Mouse (Mus musculus) NIH3T3 (cell line): Measurements from ENCODE around the gene Lca5l.
"Not testable (repeated sequence)": the region's sequence is repeated elsewhere in the genome, so short reads cannot be mapped to it uniquely, and the experiment has no call there.

ENCODE experiments used
- DNase-seq: peaks from one replicate; pipeline ENCODE4 v3.0.0-alpha.2; 2012; ENCODE audit warnings: low read depth

Lca5l gene

GRCm38 (mm10) chr16:96168837-96169236 lies 23.2 kb downstream of the Lca5l start:
- DNase-seq: no peak

- DNase-seq: peak; percentile 6
Measured at GRCm38 (mm10) chr16:96165723-96166264, 26.3 kb downstream of the Lca5l start.

GRCm38 (mm10) chr16:96161336-96161735 lies 30.7 kb downstream of the Lca5l start:
- DNase-seq: no peak

- DNase-seq: no peak
Measured at GRCm38 (mm10) chr16:96160927-96161326, 31.1 kb downstream of the Lca5l start.

GRCm38 (mm10) chr16:96159794-96160346 lies 32.2 kb downstream of the Lca5l start:
- no peak for DNase-seq

GRCm38 (mm10) chr16:96159091-96159731 lies 32.9 kb downstream of the Lca5l start:
- no peak for DNase-seq

- DNase-seq: no peak
Measured at GRCm38 (mm10) chr16:96158511-96159080, 33.5 kb downstream of the Lca5l start.

- no peak for DNase-seq
Measured at GRCm38 (mm10) chr16:96157171-96157570, 34.9 kb downstream of the Lca5l start.

GRCm38 (mm10) chr16:96156019-96156418 lies 36.1 kb downstream of the Lca5l start:
- no peak for DNase-seq

GRCm38 (mm10) chr16:96154476-96154875 lies 37.6 kb downstream of the Lca5l start:
- no peak for DNase-seq

- peak; percentile 87 for DNase-seq
Measured at GRCm38 (mm10) chr16:96151551-96151950, 40.5 kb downstream of the Lca5l start.

GRCm38 (mm10) chr16:96150995-96151394 lies 41.1 kb downstream of the Lca5l start:
- DNase-seq: peak; percentile 87

GRCm38 (mm10) chr16:96149311-96149710 lies 42.8 kb downstream of the Lca5l start:
- no peak for DNase-seq

GRCm38 (mm10) chr16:96148834-96149233 lies 43.2 kb downstream of the Lca5l start:
- peak; percentile 59 for DNase-seq

- DNase-seq: peak; percentile 11
Measured at GRCm38 (mm10) chr16:96145814-96146213, 46.3 kb downstream of the Lca5l start.

- peak; percentile 100 for DNase-seq
Measured at GRCm38 (mm10) chr16:96145110-96145800, 46.8 kb downstream of the Lca5l start, which contains the start of gene Wrb. Gene Wrb, plus strand, starts transcription at chr16:96145407.

- not testable (repeated sequence) for DNase-seq
Measured at GRCm38 (mm10) chr16:96144748-96145109, 47.3 kb downstream of the Lca5l start.

- DNase-seq: no peak
Measured at GRCm38 (mm10) chr16:96128466-96128865, 63.6 kb downstream of the Lca5l start.

GRCm38 (mm10) chr16:96127657-96128344 lies 64.3 kb downstream of the Lca5l start, which contains the start of gene Hmgn1:
Gene Hmgn1, minus strand, starts transcription at chr16:96127729.
- peak; percentile 95 for DNase-seq

- DNase-seq: no peak
Measured at GRCm38 (mm10) chr16:96127288-96127656, 64.8 kb downstream of the Lca5l start.

- peak; percentile 77 for DNase-seq
Measured at GRCm38 (mm10) chr16:96126684-96127171, 65.3 kb downstream of the Lca5l start.
